Mouse (Mus musculus) heart, adult 2 months (tissue): ENCODE results near the gene Hdgfl3. TPM values are rescaled to one million over a fixed set of nuclear protein-coding genes. Genes with fewer than 3 reads are reported as not detected.

Source experiments
- DNase-seq, 2 experiments: peaks; one replicate each; pipeline ENCODE4 v3.0.0; 2021
- H3K27ac ChIP-seq: fragments of 200-600 bp; 2 replicates; pipeline ENCODE4 v1.8.1; 2022
- H3K27me3 ChIP-seq: fragments of 200-500 bp; 2 replicates; pipeline ENCODE4 v1.6.1; 2012; ENCODE audit warnings: mild to moderate bottlenecking, low read length, inconsistent platforms, mixed read lengths; ENCODE audit not compliant: control insufficient read depth, insufficient read depth
- H3K36me3 ChIP-seq: fragments of 200-500 bp; 2 replicates; pipeline ENCODE4 v1.6.1; 2012; ENCODE audit warnings: low read length, inconsistent platforms; ENCODE audit not compliant: control insufficient read depth, insufficient read depth
- H3K4me1 ChIP-seq: fragments of 200-500 bp; 2 replicates; pipeline ENCODE4 v1.6.1; 2011; ENCODE audit warnings: low read length; ENCODE audit not compliant: control insufficient read depth, insufficient read depth
- H3K4me3 ChIP-seq: fragments of 200-600 bp; 2 replicates; pipeline ENCODE4 v1.8.1; 2022
- H3K79me2 ChIP-seq: fragments of 200-500 bp; replicated peaks from 2 replicates; pipeline ENCODE4 v1.6.1; 2012; ENCODE audit warnings: mild to moderate bottlenecking, inconsistent platforms, low read length, moderate library complexity, mixed read lengths; ENCODE audit not compliant: control insufficient read depth, insufficient read depth
- H3K9ac ChIP-seq: fragments of 200-500 bp; 2 replicates; pipeline ENCODE4 v1.6.1; 2012; ENCODE audit warnings: low read depth, mild to moderate bottlenecking, control low read depth, inconsistent platforms, low read length, mixed read lengths
- CTCF ChIP-seq: fragments of 200-600 bp; IDR thresholded peaks from 2 replicates; pipeline ENCODE4 v1.8.1; 2022; ENCODE audit warnings: antibody characterized with exemption, mild to moderate bottlenecking, moderate library complexity
- EP300 ChIP-seq: fragments of 200-500 bp; IDR thresholded peaks from 2 replicates; pipeline ENCODE4 v1.6.1; 2011; ENCODE audit warnings: low read depth, low read length, control low read depth; ENCODE audit not compliant: insufficient read depth
- POLR2A ChIP-seq: fragments of 200-500 bp; IDR thresholded peaks from 2 replicates; pipeline ENCODE4 v1.6.1; 2011; ENCODE audit warnings: mild to moderate bottlenecking, low read depth, low read length, control low read depth; ENCODE audit not compliant: insufficient read depth
- WGBS: fragments of 180-500 bp; shearing (Covaris S2); methylation state at CpG from one replicate; pipeline ENCODE4 v1.1.7; 2018; 5-methylcytosine and 5-hydroxymethylcytosine counted together
- intact Hi-C: fragments of 180-260 bp; cut with DNase I; formaldehyde crosslinking; loops from one replicate; pipeline ENCODE4 v1.15.1; 2025
- polyA plus RNA-seq: library from polyadenylated mRNA; depleted of rRNA; stranded (reverse); fragments of >200 nt; gene quantifications from 2 replicates; pipeline ENCODE4 v1.2.3, GENCODE M21; 2012
- total RNA-seq, 2 experiments: library from RNA; stranded (reverse); gene quantifications; 2 replicates each; pipeline ENCODE4 v1.2.3; 2021

Hdgfl3 gene
- total and polyA plus RNA-seq, 3 experiments, result 1.8 to 8.0 (median 7.8) TPM

DNA sequence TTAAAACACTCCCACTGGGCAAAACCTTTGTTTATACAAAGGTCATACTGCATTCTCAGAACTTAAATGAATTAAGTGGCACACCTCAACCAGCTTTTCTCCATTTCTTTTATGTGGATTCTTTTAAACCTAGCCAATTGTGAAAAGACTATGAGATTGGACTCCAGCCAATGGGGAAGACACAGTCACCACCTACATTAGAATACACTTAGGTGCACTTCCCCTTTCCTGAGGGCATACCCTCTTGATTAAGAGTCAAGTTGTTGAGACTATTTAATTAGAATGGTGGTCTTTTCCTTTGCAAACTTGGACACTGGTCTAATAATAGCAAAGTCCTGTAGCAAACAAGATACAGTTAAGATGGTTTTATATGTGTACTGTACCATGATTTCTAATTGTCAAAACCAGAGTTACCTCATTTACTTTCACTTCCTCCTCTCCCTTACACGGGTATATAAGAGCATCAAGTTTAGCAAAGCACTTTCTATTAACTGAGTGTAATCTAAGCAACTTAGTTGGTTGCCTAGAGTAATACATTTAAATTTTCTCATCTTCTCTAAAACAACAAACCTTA is 12.8 kb downstream of the Hdgfl3 start:
- WGBS, result 42% methylated on average over 1 of the region's 1 CpGs
- no peak for DNase-seq
- Histone ChIP-seq H3K4me1 (no peaks in the 10 kb centered on the region), H3K27me3 (no peaks in the 10 kb centered on the region), H3K27ac (no peak overlapping the region), H3K9ac (no peak overlapping the region), H3K79me2 (peaks cover 1% of the 10 kb centered on the region; the same call in 1 of the 2 replicates), H3K36me3 (no peaks in the 10 kb centered on the region), H3K4me3 (no peak overlapping the region)
- intact Hi-C loops, result no loop called here
- TF ChIP-seq CTCF (no peak), EP300 (no peak), POLR2A (no peak)

DNA sequence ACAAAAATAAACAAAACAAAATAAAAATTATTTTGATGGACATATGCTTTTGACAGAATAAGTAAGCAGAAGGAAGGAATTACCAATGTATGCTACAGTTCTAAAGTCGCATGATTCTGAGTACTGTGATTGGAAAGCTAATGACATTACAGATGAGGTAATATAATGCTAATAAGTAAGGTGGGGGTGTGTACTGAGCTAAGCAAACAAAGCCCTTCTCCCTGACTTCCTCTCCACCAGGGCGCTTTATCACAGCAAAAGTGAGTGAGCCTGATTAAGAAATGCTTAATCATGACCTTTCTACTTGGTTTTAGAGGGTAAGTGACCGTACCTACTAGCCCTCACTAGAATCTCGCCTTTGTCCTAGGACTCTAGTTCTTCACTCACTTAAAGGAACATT is 14.0 kb downstream of the Hdgfl3 start:
- Histone ChIP-seq H3K27ac (no peak overlapping the region), H3K9ac (no peak overlapping the region), H3K4me1 (no peaks in the 10 kb centered on the region), H3K27me3 (no peaks in the 10 kb centered on the region), H3K79me2 (peaks cover 1% of the 10 kb centered on the region), H3K36me3 (no peaks in the 10 kb centered on the region), H3K4me3 (no peak overlapping the region)
- WGBS, result 66% methylated on average over 4 of the region's 4 CpGs
- DNase-seq, result no peak
- intact Hi-C loops, result no loop called here
- no peak for TF ChIP-seq CTCF
- TF ChIP-seq EP300, result no peak
- TF ChIP-seq POLR2A, result no peak

DNA sequence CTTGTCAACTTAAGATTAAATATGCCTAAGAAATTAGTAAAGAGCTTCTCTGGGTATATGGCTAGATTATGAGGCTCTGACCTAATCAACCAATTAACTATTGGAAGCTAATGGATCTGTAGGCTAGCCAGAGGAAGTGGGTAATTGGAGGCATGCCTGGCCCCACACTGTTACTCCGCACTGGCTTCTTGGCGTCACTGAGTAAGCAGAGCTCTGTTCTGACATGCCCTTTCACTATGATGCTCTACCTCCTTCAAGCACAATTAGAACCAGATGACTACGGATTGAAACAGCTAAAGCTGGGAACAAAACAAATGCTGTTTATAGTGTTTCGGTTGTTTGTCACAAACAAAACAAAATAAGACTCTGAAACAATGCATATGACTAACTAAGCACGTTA is 16.0 kb downstream of the Hdgfl3 start:
- Histone ChIP-seq H3K36me3 (no peaks in the 10 kb centered on the region), H3K27me3 (no peaks in the 10 kb centered on the region), H3K27ac (no peak overlapping the region), H3K9ac (no peak overlapping the region), H3K79me2 (peaks cover 1% of the 10 kb centered on the region), H3K4me1 (no peaks in the 10 kb centered on the region; the same call in 1 of the 2 replicates), H3K4me3 (no peak overlapping the region)
- WGBS, result 80% methylated on average over 5 of the region's 5 CpGs
- TF ChIP-seq EP300 (no peak), CTCF (no peak), POLR2A (no peak)
- DNase-seq, result no peak
- intact Hi-C loops, result no loop called here

DNA sequence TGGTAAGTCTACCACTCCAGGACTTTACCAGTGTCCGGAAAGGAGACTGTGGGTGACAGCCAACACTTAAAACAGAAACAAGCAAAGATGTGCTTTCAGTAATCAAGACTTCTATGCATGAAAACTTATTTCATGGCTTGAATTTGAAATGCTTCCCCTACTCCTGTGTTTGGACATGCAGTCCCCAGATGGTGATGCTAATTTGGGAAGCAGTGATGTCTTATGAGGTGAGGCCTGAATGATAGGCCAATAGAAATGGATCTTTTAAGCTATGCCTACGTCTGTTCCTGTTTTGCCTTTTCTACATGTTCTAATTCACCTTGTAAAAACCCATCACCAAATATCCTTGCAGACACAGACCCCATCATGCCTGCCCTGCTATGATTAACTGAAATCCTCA is 29.3 kb downstream of the Hdgfl3 start:
- H3K4me1 ChIP-seq, result no peaks in the 10 kb centered on the region
- no peak for TF ChIP-seq CTCF
- TF ChIP-seq EP300, result no peak
- no peak for TF ChIP-seq POLR2A
- H3K9ac ChIP-seq, result no peak overlapping the region
- no peak overlapping the region for H3K27ac ChIP-seq
- no peaks in the 10 kb centered on the region for H3K36me3 ChIP-seq
- 87% methylated on average over 2 of the region's 2 CpGs for WGBS
- no peak overlapping the region for H3K4me3 ChIP-seq
- no peaks in the 10 kb centered on the region for H3K27me3 ChIP-seq
- intact Hi-C loops, result no loop called here
- no peaks in the 10 kb centered on the region; the same call in 1 of the 2 replicates for H3K79me2 ChIP-seq
- DNase-seq, result no peak

DNA sequence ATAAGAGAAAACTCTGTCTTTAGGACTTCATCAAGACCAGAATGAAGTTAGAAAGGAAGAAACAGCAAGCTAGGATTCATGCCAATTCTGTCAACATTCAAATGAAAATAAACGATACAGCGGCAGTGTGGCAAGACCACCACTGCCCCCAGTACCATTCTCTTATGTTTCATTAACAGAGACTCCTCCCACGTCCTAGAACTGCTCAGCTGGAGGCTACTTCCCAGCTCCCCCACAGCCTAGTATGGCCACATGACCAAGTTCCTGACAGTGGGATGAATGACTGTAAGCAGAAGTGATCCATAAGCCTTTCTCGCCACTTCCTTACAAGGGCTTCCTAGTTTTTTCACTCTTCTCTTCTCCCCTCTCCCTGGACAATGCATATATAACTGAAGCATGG is 30.2 kb downstream of the Hdgfl3 start:
- Histone ChIP-seq H3K36me3 (no peaks in the 10 kb centered on the region), H3K27me3 (no peaks in the 10 kb centered on the region), H3K4me3 (no peak overlapping the region), H3K79me2 (no peaks in the 10 kb centered on the region; the same call in 1 of the 2 replicates), H3K9ac (no peak overlapping the region), H3K27ac (no peak overlapping the region), H3K4me1 (no peaks in the 10 kb centered on the region)
- TF ChIP-seq EP300 (no peak), CTCF (no peak), POLR2A (no peak)
- DNase-seq, result no peak
- intact Hi-C loops, result no loop called here
- WGBS, result 53% methylated on average over 4 of the region's 4 CpGs

DNA sequence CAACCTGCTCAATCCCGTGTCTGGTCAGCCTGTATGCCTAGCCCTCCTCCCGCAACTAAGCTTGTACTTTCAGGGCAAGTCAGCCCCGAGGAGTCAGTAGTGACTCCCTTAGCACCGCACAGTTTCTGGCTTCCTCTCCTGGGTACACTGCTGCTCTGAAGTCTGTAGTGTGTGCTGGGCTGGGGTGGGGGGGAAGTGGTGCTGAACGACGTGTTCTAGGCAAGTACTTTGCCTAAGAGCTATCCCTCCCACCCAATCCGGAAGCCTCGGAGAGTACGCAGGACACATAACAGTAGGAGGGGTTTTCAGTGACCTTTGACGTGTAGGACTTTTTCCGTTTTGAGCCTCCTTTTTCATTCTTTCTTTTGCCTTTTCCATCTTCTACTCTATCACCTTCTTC is 34.9 kb downstream of the Hdgfl3 start:
- no peak overlapping the region for H3K27ac ChIP-seq
- H3K4me3 ChIP-seq, result no peak overlapping the region
- no peaks in the 10 kb centered on the region for H3K27me3 ChIP-seq
- WGBS, result 74% methylated on average over 11 of the region's 11 CpGs
- intact Hi-C loops, result no loop called here
- no peak for TF ChIP-seq CTCF
- no peak for TF ChIP-seq POLR2A
- TF ChIP-seq EP300, result no peak
- H3K9ac ChIP-seq, result no peak overlapping the region
- no peak for DNase-seq
- no peaks in the 10 kb centered on the region for H3K36me3 ChIP-seq
- no peaks in the 10 kb centered on the region for H3K4me1 ChIP-seq
- no peaks in the 10 kb centered on the region for H3K79me2 ChIP-seq
